Mouse (Mus musculus) embryonic facial prominence, embryonic 11.5 days (tissue): ENCODE data around the gene Aaed1. TPM values are rescaled to one million over a fixed set of nuclear protein-coding genes. Genes with fewer than 3 reads are reported as not detected.
"Not testable (repeated sequence)": the region's sequence is repeated elsewhere in the genome, so short reads cannot be mapped to it uniquely, and the experiment has no call there.

Experiments used
- ATAC-seq: fragments of 200-750 bp; cut with Nextera tagmentation; replicated peaks from 2 replicates; pipeline ENCODE4 v1.8.0; 2017; ENCODE audit warnings: low read depth; ENCODE audit not compliant: insufficient number of reproducible peaks, low FRiP score, low TSS enrichment
- DNase-seq: peaks from one replicate; pipeline ENCODE4 v3.0.0-alpha.2; 2015; ENCODE audit warnings: low spot score
- H3K27ac ChIP-seq: fragments of 300-500 bp; sonication (generic); replicated peaks from 2 replicates; pipeline ENCODE4 v1.5.1; 2014; ENCODE audit warnings: mild to moderate bottlenecking, low read depth, low read length, control low read depth
- H3K27me3 ChIP-seq: fragments of 300-500 bp; sonication (generic); 2 replicates; pipeline ENCODE4 v1.6.1; 2014; ENCODE audit warnings: mild to moderate bottlenecking, low read length, moderate library complexity, mixed read lengths; ENCODE audit not compliant: control insufficient read depth, insufficient read depth
- H3K36me3 ChIP-seq: fragments of 300-500 bp; sonication (generic); replicated peaks from 2 replicates; pipeline ENCODE4 v1.6.1; 2014; ENCODE audit warnings: low read depth, mild to moderate bottlenecking, low read length, moderate library complexity, mixed read lengths; ENCODE audit not compliant: control insufficient read depth, insufficient read depth
- H3K4me1 ChIP-seq: fragments of 300-500 bp; sonication (generic); 2 replicates; pipeline ENCODE4 v1.6.1; 2014; ENCODE audit warnings: low read length, mixed read lengths; ENCODE audit not compliant: control insufficient read depth, insufficient read depth
- H3K4me2 ChIP-seq: fragments of 300-500 bp; sonication (generic); 2 replicates; pipeline ENCODE4 v1.6.1; 2014; ENCODE audit warnings: low read depth, mild to moderate bottlenecking, control low read depth, low read length, moderate library complexity
- H3K4me3 ChIP-seq: fragments of 300-500 bp; sonication (generic); 2 replicates; pipeline ENCODE4 v1.5.1; 2014; ENCODE audit warnings: low read depth, low read length, control low read depth
- H3K9ac ChIP-seq: fragments of 300-500 bp; sonication (generic); replicated peaks from 2 replicates; pipeline ENCODE4 v1.6.1; 2014; ENCODE audit warnings: mild to moderate bottlenecking, control low read depth, low read length
- H3K9me3 ChIP-seq: fragments of 300-500 bp; sonication (generic); replicated peaks from 2 replicates; pipeline ENCODE4 v1.6.1; 2016; ENCODE audit warnings: mild to moderate bottlenecking, low read length, inconsistent platforms, mixed read lengths; ENCODE audit not compliant: control insufficient read depth
- WGBS: fragments of 180-500 bp; shearing (Covaris S2); extraction: QIAGEN DNeasy Blood & Tissue Kit; methylation state at CpG from one replicate; pipeline ENCODE4 v1.1.7; 2014; 5-methylcytosine and 5-hydroxymethylcytosine counted together
- polyA plus RNA-seq: library from polyadenylated mRNA; unstranded; fragments of >200 nt; fragmentation: Nextera tagmentation; extraction: Ambion mirVana; gene quantifications from 2 replicates; pipeline ENCODE4 v1.2.1, GENCODE M21; 2014

Aaed1 gene
- polyA plus RNA-seq, 1 experiment from 2014 or later, result 30.9 TPM

DNA sequence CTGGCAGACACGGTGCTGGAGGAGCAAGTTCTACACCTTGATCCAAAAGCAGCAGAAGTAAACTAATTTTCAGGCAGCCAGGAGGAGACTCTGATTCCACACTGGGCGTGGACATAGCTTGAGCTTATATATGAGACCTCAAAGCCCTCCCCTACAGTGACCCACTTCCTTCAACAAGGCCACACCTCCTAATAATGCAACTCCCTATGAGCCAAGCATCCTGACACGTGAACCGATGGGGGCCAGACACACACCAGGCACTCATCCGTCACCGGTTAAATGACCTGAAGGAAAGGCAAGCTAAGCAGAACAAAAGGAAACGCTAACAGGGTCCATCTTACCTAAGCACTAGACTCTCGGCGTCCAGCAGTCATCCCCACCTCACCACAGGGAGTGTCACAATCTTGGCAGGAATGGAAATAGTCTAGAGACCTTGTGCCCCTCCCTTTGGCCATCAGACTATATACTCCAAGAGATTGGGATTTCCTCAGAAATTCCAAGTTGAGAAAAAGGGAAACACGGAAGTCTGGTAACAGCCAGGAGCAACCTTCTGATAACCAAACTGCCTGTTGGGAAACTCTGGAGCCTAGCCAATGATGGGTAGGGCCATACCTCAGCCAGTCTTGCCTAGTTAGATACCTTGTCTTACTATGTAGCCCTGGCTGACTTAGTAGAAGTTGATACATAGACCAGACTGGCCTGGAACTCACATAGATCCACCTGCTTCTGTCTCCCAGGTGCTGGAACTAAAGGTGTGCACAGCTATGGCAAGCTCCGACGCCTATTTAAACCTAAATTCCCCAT is 55.3 kb downstream of the Aaed1 start:
- DNase-seq (no peak), ATAC-seq (no peak)
- Histone ChIP-seq H3K4me3 (no peak overlapping the region), H3K36me3 (no peaks in the 10 kb centered on the region), H3K27ac (no peak overlapping the region), H3K9ac (no peak overlapping the region), H3K4me1 (no peaks in the 10 kb centered on the region), H3K9me3 (no peaks in the 10 kb centered on the region), H3K4me2 (no peak overlapping the region), H3K27me3 (no peaks in the 10 kb centered on the region)
- 85% methylated on average over 12 of the region's 12 CpGs for WGBS

DNA sequence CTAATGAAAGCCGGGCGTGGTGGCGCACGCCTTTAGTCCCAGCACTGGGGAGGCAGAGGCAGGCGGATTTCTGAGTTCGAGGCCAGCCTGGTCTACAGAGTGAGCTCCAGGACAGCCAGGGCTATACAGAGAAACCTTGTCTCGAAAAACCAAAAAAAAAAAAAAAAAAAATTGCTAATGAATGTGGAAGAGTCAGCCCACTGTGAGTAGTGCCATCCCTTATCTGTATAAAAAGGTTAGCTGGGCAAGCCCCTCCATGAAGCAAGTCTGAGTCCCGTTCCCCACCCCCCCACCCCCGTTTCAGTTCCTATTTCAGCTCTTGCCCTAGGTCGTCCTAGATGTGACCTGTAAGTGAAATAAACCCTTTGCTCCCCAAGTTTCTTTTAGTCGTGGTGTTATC is 58.3 kb downstream of the Aaed1 start:
- not testable (repeated sequence) for H3K4me2 ChIP-seq, DNase-seq, H3K9me3 ChIP-seq, H3K4me3 ChIP-seq, H3K36me3 ChIP-seq, ATAC-seq, H3K9ac ChIP-seq, H3K27me3 ChIP-seq, H3K4me1 ChIP-seq, H3K27ac ChIP-seq
- 81% methylated on average over 11 of the region's 11 CpGs for WGBS

DNA sequence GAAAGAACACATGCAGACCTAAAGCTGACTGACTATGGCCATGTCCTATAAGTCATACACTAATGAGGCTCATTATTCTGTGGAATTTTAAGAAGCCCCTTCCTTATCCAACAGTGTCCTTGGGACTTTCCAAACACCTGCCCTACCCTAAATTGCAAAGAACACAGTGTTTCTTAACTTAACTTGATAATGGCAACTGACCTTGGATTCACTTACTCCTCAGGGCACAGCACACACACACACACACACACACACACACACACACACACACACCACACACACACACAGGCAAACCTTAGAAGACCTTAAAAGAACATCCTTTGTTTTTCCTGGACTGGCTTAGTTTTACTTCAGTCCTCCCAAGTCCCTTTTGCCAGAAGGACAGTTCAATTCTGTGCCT is 58.8 kb downstream of the Aaed1 start:
- H3K9ac ChIP-seq, result no peak overlapping the region

DNA sequence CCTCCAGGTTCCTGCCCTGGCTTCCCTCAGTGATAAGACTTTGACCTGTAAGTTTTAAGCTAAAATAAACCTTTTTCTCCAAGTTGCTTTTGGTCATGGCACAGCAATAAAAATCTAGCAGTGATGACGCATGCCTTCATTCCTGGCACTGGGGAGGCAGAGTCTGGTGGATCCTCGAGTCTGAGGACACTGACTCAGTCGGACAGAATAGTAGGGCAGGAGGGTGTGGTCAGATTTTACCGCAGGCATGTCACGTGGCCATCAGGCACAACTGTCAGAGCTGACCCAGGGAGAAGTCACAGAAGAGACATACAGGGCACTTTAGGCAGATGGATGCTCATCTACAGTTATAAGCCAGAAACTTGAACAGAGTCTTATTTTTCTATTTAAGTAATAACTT is 60.4 kb downstream of the Aaed1 start:
- no peaks in the 10 kb centered on the region for H3K9me3 ChIP-seq
- DNase-seq (no peak), ATAC-seq (no peak)
- WGBS, result 82% methylated on average over 5 of the region's 5 CpGs
- no peak overlapping the region for H3K9ac ChIP-seq
- H3K4me3 ChIP-seq, result no peak overlapping the region
- no peaks in the 10 kb centered on the region for H3K36me3 ChIP-seq
- no peak overlapping the region for H3K4me2 ChIP-seq
- no peaks in the 10 kb centered on the region for H3K4me1 ChIP-seq
- H3K27me3 ChIP-seq, result no peaks in the 10 kb centered on the region
- no peak overlapping the region for H3K27ac ChIP-seq

More for the DNA sequence above, 58.8 kb downstream of the Aaed1 start:
- Histone ChIP-seq H3K4me2 (no peak overlapping the region), H3K27me3 (no peaks in the 10 kb centered on the region), H3K4me3 (no peak overlapping the region), H3K9me3 (no peaks in the 10 kb centered on the region), H3K4me1 (no peaks in the 10 kb centered on the region), H3K36me3 (no peaks in the 10 kb centered on the region), H3K27ac (no peak overlapping the region)
- DNase-seq (no peak), ATAC-seq (no peak)

DNA sequence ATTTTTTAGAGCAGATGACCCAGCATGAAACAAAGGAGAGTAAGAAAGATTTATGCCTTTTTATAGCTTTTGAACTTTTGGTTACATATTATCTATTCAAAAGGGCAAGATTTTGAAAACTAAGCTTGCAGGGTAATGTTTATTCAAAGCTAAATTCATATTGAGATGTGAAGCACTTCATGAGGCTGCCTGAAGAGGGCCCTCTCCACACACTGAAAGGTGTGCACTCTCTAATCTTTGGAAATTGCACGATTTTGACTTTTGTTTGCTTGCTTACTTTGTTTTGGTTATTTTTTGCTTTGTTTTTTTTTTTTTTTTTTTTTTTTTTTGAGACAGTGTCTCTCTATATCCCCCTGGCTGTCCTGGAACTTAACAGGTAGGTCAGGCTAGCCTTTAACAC is 62.1 kb downstream of the Aaed1 start:
- 20% methylated on average over 1 of the region's 1 CpGs for WGBS
- Histone ChIP-seq H3K36me3 (no peaks in the 10 kb centered on the region), H3K4me1 (no peaks in the 10 kb centered on the region), H3K9ac (no peak overlapping the region), H3K4me2 (no peak overlapping the region), H3K4me3 (no peak overlapping the region), H3K27ac (no peak overlapping the region), H3K9me3 (no peaks in the 10 kb centered on the region), H3K27me3 (no peaks in the 10 kb centered on the region)
- no peak for ATAC-seq
- no peak for DNase-seq

DNA sequence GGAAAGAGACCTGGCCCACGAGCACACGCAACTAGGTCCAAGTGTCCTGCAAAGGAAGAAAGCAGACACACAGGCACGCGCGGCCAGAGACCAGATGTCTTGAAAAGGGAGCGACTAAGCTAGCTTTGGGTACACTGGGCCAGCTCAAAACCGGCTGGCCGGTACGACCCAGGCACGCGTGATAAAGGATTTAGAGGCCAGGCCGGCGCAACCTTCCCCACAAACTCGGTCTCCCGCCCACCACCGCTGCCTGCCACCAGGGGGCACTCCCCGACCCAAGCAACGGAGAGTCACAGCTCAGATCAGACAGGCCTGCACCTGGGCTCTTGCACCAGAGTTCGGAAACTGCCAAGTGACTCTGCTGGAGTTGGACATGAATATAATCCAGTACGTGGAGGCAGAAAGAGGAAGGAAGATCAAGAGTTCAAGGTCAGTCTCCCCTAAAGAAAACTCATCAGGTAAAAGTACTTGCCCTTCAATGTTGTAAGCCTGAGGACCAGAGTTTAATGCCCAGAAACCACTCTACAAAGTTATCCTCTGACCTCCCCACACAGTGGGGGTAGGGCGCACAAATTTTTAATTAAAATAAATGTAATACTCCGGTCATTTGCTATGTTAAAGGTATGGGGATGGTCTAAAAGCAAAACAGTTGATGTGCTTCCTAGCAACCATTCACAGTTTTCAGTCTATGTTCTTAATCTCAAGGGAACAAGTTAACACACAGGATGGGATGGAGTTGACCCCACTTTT is 63.6 kb downstream of the Aaed1 start:
- DNase-seq, result peak; percentile 82
- Histone ChIP-seq H3K4me3 (peak overlapping the region; percentile 43), H3K4me1 (no peaks in the 10 kb centered on the region), H3K36me3 (no peaks in the 10 kb centered on the region), H3K9ac (peak overlapping the region; percentile 52), H3K27me3 (no peaks in the 10 kb centered on the region), H3K9me3 (no peaks in the 10 kb centered on the region), H3K27ac (no peak overlapping the region), H3K4me2 (peak overlapping the region; percentile 94)
- ATAC-seq, result peak; percentile 58
- 7% methylated on average over 22 of the region's 22 CpGs for WGBS

DNA sequence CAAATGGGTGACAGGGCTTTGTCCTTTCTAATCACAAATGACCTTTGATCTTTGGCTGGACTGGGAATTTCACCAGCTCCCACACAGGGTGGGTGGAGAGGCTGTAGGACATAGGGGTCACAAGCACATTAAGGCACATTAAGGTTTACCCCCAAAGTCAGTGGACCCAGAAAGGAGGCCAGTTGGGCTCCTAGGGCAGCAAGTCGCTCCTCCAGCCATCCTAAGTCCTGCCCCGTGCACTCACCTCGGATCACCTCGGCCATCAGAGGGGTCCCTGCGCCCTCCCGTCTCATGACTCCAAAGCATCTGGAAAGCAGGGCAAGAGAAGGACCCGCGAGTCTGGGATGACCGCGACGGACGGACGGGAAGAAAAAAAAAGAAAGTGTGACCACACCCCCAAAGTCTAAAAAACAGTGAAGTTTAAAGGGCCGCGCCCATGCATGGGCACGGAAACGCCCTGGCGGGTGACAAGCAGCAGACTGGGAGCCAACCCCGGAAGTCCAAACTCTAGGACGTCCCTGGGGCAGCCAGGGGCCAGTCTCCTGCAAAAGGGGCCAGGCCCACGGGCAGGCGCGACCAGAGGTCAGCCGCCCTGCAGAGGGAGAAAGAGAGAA is 64.2 kb downstream of the Aaed1 start:
- no peaks in the 10 kb centered on the region for H3K36me3 ChIP-seq
- DNase-seq (peak; percentile 54), ATAC-seq (peak; percentile 80)

DNA sequence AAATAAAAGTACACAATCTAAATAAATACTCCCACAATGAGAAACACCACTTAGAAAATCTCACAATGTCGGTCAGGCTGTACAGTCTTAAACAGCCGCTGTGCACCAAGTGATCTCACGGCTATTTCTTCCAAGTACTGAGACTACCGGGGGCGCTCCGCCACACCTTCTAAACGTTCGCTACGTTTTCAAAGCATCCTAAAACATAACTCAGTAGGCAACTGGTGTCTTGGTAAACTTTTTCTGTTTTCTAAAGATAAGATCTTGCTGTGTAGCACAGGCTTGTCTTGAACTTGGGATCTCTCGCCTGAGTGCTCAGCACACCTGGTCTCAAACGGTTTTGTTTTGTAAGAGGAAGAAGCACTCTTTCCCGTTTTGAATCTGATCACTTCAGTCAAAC is 66.4 kb downstream of the Aaed1 start:
- DNase-seq, result no peak
- H3K4me1 ChIP-seq, result no peaks in the 10 kb centered on the region
- no peaks in the 10 kb centered on the region for H3K36me3 ChIP-seq
- H3K9me3 ChIP-seq, result no peaks in the 10 kb centered on the region
- WGBS, result 87% methylated on average over 12 of the region's 12 CpGs
- no peak overlapping the region for H3K27ac ChIP-seq
- H3K27me3 ChIP-seq, result no peaks in the 10 kb centered on the region
- no peak overlapping the region for H3K4me3 ChIP-seq
- H3K4me2 ChIP-seq, result no peak overlapping the region
- no peak overlapping the region for H3K9ac ChIP-seq
- ATAC-seq, result no peak

More for the DNA sequence above, 64.2 kb downstream of the Aaed1 start:
- Histone ChIP-seq H3K4me2 (peak overlapping the region; percentile 94), H3K27me3 (no peaks in the 10 kb centered on the region), H3K9me3 (no peaks in the 10 kb centered on the region), H3K4me3 (peak overlapping the region; percentile 43), H3K27ac (no peak overlapping the region), H3K4me1 (no peaks in the 10 kb centered on the region), H3K9ac (peak overlapping the region; percentile 52)
- WGBS, result 3% methylated on average over 24 of the region's 24 CpGs
